Mouse (Mus musculus): ENCODE measurements around the gene Cdh23.
A peak's percentile ranks its signal among the peaks of the same experiment; 100 is the strongest.

Gene Cdh23

DNA sequence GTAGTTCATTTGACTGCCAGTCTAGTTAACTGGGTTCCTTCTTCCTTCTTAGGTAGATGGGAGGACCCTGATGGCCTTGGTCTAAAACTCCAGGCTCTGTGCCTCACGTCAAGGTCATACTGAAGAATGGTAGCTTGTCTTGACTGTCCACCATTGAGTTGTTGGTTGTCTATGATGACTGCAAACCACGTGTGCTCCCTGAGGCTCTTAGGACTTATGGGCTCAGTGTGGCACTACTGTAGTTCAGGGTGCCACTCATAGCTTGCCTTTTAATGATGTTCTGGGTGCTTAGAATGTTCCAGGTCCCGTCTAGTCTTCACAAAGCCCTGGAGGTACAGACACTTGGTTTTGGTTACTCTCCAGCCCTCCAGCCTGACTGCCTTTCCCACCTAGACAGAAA lies 417.5 kb downstream of the Cdh23 start:
- no peak for DNase-seq

DNA sequence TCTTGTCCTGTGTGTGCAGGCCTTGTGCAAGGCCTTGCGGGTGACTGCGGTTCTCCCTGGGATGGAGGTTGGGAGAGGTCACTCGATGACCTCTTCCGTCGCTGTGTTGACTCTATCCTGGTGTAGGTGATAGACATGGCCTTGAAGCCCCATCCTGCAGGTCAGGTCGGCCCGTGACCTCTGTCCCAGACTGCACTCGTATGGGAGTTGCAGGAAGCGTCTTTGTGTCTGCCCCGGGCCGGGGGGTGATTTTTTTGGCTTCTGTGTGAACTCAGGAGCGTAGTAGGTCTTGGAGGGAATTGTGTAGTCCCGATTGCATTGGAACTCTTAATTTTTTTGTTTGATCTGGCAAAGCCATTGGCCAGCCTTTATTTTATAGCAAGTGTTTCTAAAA lies 418.3 kb downstream of the Cdh23 start:
- no peak for DNase-seq

- peak; percentile 95 for DNase-seq
These were observed 418.9 kb downstream of the Cdh23 start, which contains the start of gene Psap for GRCm38 (mm10) chr10:60277207-60278005. Psap (plus strand) TSS chr10:60277627.

- no peak for DNase-seq
These were observed 422.9 kb downstream of the Cdh23 start for GRCm38 (mm10) chr10:60273382-60273781.

GRCm38 (mm10) chr10:60272241-60272640 lies 424.0 kb downstream of the Cdh23 start:
- DNase-seq = no peak

- no peak for DNase-seq
These were observed 425.3 kb downstream of the Cdh23 start for GRCm38 (mm10) chr10:60271015-60271414.

GRCm38 (mm10) chr10:60269141-60270064 lies 426.9 kb downstream of the Cdh23 start:
- no peak for DNase-seq

- no peak for DNase-seq
These were observed 427.6 kb downstream of the Cdh23 start for GRCm38 (mm10) chr10:60268738-60269137.

DNA sequence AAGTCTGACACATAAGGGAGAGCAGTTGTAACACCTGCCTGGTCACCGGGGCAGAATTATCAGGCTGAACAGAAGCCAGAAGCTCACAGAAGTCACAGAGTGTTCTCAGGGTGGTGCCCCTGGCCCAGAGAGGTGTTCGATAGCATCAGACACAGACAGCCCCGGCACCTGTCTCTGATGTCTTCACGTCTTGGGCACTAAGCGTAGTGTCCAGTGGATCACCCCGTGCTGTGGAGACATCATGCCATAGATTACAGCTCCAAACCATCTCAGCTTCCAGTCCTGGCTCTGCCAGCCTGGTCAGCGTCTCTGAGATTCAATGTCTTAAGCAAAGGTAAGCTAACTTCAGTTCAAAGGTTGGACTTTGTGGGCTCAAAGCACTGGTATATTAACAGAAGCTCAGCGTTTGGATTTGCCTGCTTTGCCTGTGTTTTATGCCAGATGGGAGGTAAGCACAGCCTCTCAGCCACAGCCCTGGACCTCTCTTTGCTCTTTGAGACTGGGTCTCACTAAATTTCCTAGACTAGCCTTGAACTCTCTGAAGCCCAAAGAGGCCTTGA lies 429.4 kb downstream of the Cdh23 start:
- DNase-seq = no peak

DNA sequence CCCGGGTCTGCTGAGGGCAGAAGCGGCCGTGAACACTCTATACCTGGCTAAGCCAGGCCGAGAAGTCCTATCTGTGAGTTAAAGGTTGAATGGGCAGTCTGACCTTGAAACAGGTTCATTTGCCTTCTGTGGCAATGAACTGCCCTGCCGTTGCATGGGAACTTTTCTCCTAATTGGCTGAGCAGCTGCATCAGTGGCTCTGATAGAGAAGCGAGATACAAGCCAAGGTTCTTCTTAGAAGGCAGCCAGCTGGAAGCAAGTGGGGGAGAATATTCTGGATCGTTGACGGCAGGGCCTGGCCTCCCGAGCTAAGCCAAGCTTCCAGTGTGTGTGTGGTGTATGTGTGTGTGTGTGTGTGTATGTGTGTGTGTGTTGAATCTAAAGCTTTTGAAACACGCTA lies 431.0 kb downstream of the Cdh23 start:
- peak; percentile 39 for DNase-seq

DNA sequence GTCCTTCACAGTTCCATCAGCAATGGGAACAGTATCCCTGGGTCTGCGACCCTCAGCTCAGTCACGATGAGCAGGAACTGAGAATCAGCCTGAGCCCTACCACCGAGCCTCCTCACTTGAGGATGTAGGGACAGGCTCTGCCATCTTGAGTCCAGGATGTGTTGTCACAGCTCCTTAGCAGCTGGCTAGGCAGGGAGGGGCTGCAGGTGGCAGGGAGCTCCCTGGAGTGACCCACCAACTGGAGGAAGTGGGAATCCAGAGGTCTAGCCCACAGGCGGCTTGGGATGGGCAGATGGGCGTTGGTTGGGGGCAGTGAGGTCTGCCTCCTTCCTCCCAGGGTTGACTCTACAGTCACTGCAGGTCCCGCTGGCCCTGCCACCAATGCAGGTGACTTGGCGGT lies 432.9 kb downstream of the Cdh23 start:
- DNase-seq = no peak

- peak; percentile 92 for DNase-seq
These were observed 433.9 kb downstream of the Cdh23 start for GRCm38 (mm10) chr10:60262386-60262785.

- no peak for DNase-seq
These were observed 434.8 kb downstream of the Cdh23 start for GRCm38 (mm10) chr10:60261530-60261929.

DNA sequence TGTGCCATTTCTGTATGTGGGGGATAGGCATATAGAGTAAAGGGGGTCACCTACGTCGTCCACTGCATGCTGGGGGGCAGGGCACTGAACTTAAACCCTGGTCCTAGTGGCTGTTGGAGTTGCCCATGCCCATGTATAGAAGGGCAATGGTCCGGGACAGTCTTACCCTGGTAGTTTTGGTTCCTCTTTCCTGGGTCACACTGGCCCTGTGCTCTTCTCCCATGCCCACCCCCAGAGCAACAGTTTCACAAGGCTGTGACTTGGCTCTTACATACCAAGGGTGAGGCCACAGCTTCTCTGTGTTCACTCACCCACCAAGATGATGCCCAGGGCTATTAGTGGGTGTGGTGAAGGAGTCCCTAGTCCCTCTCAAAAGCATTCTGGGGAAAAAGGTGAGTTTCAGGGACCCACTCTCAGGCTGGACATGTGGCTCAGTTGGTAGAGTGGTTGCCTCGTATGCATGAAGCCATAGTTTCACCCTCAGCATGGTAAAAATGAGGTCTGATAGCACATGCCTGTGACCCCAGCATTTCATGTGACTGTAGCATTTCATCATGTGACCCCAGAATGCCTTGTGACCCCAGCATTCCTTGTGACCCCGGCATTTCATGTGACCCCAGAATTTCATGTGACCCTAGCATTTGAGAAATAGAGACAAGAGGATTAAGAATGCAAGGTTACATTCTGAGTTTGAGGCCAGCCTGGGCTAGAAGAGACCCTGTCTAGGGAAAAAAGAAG lies 435.6 kb downstream of the Cdh23 start:
- DNase-seq = no peak

- no peak for DNase-seq
These were observed 438.9 kb downstream of the Cdh23 start for GRCm38 (mm10) chr10:60257261-60257825.

GRCm38 (mm10) chr10:60256088-60256487 lies 440.2 kb downstream of the Cdh23 start:
- DNase-seq = no peak

Data from kidney, postnatal 14 days (tissue).